Mouse (Mus musculus) midbrain, postnatal 0 days (tissue): ENCODE results near the gene Gm13288. TPM values are rescaled to one million over a fixed set of nuclear protein-coding genes. Genes with fewer than 3 reads are reported as not detected.
"Not testable (repeated sequence)": the region's sequence is repeated elsewhere in the genome, so short reads cannot be mapped to it uniquely, and the experiment has no call there.

ENCODE experiments used
- ATAC-seq: fragments of 200-750 bp; cut with Nextera tagmentation; 2 replicates; pipeline ENCODE4 v1.8.0; 2017; ENCODE audit warnings: moderate number of reproducible peaks, mild to moderate bottlenecking, moderate TSS enrichment, moderate library complexity; ENCODE audit not compliant: low FRiP score
- DNase-seq: peaks from one replicate; pipeline ENCODE4 v3.0.0-alpha.2; 2015; ENCODE audit warnings: low spot score
- H3K27ac ChIP-seq: fragments of 300-500 bp; sonication (generic); 2 replicates; pipeline ENCODE4 v1.5.1; 2014; ENCODE audit warnings: low read depth, mild to moderate bottlenecking, low read length, mixed read lengths
- H3K27me3 ChIP-seq: fragments of 300-500 bp; sonication (generic); 2 replicates; pipeline ENCODE4 v1.6.1; 2014; ENCODE audit warnings: low read length, control low read depth, mixed read lengths; ENCODE audit not compliant: insufficient read depth
- H3K36me3 ChIP-seq: fragments of 300-500 bp; sonication (generic); 2 replicates; pipeline ENCODE4 v1.6.1; 2014; ENCODE audit warnings: low read length, control low read depth, mixed read lengths; ENCODE audit not compliant: insufficient read depth
- H3K4me1 ChIP-seq: fragments of 300-500 bp; sonication (generic); 2 replicates; pipeline ENCODE4 v1.6.1; 2014; ENCODE audit warnings: mild to moderate bottlenecking, control low read depth, antibody characterized with exemption, low read length, mixed read lengths; ENCODE audit not compliant: insufficient read depth
- H3K4me2 ChIP-seq: fragments of 300-500 bp; sonication (generic); 2 replicates; pipeline ENCODE4 v1.6.1; 2014; ENCODE audit warnings: low read depth, mild to moderate bottlenecking, low read length, mixed read lengths; ENCODE audit not compliant: poor library complexity, severe bottlenecking
- H3K4me3 ChIP-seq: fragments of 300-500 bp; sonication (generic); 2 replicates; pipeline ENCODE4 v1.5.1; 2014; ENCODE audit warnings: low read depth, mild to moderate bottlenecking, low read length, moderate library complexity
- H3K9ac ChIP-seq: fragments of 300-500 bp; sonication (generic); replicated peaks from 2 replicates; pipeline ENCODE4 v1.6.1; 2014; ENCODE audit warnings: mild to moderate bottlenecking, low read length, moderate library complexity, mixed read lengths; ENCODE audit not compliant: poor library complexity, severe bottlenecking
- H3K9me3 ChIP-seq: fragments of 300-500 bp; sonication (generic); 2 replicates; pipeline ENCODE4 v1.6.1; 2016; ENCODE audit warnings: low read length, control low read depth
- CTCF ChIP-seq: IDR thresholded peaks from 2 replicates; pipeline ENCODE4 v1.5.1; 2016; ENCODE audit warnings: antibody characterized with exemption, mild to moderate bottlenecking
- WGBS: fragments of 180-500 bp; shearing (Covaris S2); extraction: QIAGEN DNeasy Blood & Tissue Kit; methylation state at CpG from one replicate; pipeline ENCODE4 v1.1.7; 2014; 5-methylcytosine and 5-hydroxymethylcytosine counted together
- polyA plus RNA-seq: library from polyadenylated mRNA; unstranded; fragments of >200 nt; fragmentation: Nextera tagmentation; extraction: Ambion mirVana; gene quantifications from 2 replicates; pipeline ENCODE4 v1.2.1, GENCODE M21; 2015
- total RNA-seq: library from RNA; depleted of rRNA; stranded (reverse); fragments of >200 nt; gene quantifications from 2 replicates; pipeline ENCODE4 v1.2.3, GENCODE M21; 2014; rRNA removed

The Gm13288 gene
- not detected in 2 replicates for total RNA-seq
- not detected in 2 replicates for polyA plus RNA-seq

DNA sequence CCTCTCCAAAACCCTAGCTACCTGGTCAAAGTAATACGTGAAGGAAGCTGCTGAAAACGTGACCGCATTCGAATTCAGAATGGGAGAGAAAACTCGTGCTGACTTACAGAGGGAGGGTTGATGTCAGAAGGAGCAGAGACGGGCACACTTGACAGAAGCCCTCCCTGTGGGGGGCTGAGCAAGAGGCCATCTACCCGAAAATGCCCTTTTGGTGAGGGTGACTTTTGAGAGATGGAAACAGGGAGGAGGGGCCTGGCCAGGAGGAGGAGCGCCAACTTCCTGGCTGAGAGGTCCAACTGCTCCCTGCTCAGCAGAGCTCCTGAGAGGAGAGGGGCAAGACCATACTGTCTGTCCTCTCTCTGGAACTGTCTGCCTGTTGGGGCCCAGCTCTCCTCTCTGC, at the start of gene Gm13288:
TSS of gene Gm13288 (plus strand) at position 301 of the 400 bp plus-strand sequence.
- not testable (repeated sequence) for H3K36me3 ChIP-seq, H3K27ac ChIP-seq, ATAC-seq, H3K4me3 ChIP-seq, H3K9me3 ChIP-seq, H3K27me3 ChIP-seq, H3K9ac ChIP-seq, H3K4me1 ChIP-seq, DNase-seq
- H3K4me2 ChIP-seq: peak within 1 kb of the TSS; percentile 35
- no CpG with 5 or more reads among the region's 8 CpGs for WGBS

DNA sequence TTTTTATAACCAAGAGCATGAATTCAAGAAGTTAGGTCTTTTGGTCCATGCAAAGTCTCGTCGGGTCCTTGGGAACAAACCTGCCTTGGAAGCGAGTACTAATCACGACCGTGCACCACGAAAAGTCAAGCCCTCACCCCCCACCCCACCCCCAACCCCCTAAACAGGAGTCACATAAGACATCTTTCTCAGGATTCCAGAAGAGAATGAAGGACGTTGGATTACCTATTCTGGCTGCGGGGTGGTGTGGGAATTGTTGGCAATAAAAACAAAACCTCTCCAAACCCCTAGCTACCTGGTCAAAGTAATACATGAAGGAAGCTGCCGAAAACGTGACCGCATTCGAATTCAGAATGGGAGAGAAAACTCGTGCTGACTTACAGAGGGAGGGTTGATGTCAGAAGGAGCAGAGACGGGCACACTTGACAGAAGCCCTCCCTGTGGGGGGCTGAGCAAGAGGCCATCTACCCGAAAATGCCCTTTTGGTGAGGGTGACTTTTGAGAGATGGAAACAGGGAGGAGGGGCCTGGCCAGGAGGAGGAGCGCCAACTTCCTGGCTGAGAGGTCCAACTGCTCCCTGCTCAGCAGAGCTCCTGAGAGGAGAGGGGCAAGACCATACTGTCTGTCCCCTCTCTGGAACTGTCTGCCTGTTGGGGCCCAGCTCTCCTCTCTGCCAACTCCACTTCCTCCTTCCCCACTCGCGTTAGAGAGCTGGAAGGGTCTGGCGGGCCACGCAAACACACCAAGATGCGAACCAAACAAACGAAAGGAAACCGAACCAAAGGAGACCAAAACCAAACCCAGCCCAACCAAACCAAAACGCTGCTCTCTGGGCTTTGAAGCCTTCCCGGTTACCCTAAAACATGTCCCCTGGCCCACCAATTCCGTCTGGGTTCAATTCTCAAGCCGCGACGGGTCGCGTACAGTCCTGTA, 48.5 kb upstream of the Gm13288 start:
- not testable (repeated sequence) for ATAC-seq, DNase-seq
- 10% methylated on average over 28 of the region's 31 CpGs for WGBS

DNA sequence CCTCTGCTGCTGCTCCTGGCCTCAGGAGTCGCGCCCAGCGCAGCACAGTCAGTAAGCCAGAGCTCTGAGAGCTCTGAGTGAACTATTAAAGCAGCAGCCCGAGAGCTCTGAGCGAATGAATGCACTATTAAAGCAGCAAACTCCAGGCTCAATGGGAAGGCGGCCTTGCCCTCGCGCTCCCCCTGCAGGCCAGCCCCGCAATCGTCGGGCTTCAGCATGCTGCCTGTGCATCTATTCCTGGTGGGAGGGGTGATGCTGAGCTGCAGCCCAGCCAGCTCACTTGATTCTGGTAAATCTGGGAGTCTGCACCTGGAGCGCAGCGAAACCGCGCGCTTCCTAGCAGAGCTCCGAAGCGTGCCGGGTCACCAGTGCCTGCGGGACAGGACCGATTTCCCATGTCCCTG, 47.7 kb upstream of the Gm13288 start:
- peak; percentile 93 for DNase-seq
- H3K9me3 ChIP-seq, H3K4me1 ChIP-seq, H3K27me3 ChIP-seq, H3K36me3 ChIP-seq, H3K27ac ChIP-seq: not testable (repeated sequence)
- TF ChIP-seq CTCF: peak; percentile 73
- peak; percentile 99 for ATAC-seq
- under 1% methylated on average over 11 of the region's 21 CpGs for WGBS
- H3K4me3 ChIP-seq: peak overlapping the region; percentile 37
- H3K9ac ChIP-seq: 0 out of 2 replicates have a peak overlapping the region, but pooled peaks have one; percentile 29
- H3K4me2 ChIP-seq: peak overlapping the region; percentile 65

More for the DNA sequence above, 48.5 kb upstream of the Gm13288 start:
- H3K4me1 ChIP-seq, H3K9me3 ChIP-seq, H3K27me3 ChIP-seq, H3K27ac ChIP-seq, H3K36me3 ChIP-seq: not testable (repeated sequence)
- Histone ChIP-seq H3K9ac (0 out of 2 replicates have a peak overlapping the region, but pooled peaks have one; percentile 29), H3K4me2 (peak overlapping the region; percentile 65), H3K4me3 (peak overlapping the region; percentile 37)

DNA sequence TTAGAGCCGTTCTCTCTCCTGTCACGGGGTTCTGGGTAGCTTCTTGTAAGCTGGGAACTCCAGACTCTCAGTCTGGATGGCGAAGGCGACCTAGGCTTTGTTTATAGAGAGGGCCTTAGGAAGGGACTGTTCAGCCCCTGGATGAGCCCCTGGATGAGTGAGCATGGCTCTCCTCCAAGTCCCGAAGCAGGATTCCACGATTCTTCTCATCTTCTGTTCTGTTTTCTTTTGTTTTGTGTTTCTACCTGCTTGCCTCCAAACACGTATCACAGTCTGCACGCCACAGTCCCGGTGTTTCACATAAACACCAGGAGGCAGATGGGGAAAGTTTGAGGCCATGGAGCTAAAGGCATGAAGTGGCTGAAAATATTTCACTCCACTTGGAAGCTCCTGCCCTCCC, 46.6 kb upstream of the Gm13288 start:
- WGBS: 88% methylated on average over 9 of the region's 9 CpGs
- not testable (repeated sequence) for ATAC-seq, H3K27ac ChIP-seq, DNase-seq, H3K9ac ChIP-seq, H3K4me2 ChIP-seq, H3K4me1 ChIP-seq, H3K4me3 ChIP-seq, H3K9me3 ChIP-seq, H3K36me3 ChIP-seq, H3K27me3 ChIP-seq

DNA sequence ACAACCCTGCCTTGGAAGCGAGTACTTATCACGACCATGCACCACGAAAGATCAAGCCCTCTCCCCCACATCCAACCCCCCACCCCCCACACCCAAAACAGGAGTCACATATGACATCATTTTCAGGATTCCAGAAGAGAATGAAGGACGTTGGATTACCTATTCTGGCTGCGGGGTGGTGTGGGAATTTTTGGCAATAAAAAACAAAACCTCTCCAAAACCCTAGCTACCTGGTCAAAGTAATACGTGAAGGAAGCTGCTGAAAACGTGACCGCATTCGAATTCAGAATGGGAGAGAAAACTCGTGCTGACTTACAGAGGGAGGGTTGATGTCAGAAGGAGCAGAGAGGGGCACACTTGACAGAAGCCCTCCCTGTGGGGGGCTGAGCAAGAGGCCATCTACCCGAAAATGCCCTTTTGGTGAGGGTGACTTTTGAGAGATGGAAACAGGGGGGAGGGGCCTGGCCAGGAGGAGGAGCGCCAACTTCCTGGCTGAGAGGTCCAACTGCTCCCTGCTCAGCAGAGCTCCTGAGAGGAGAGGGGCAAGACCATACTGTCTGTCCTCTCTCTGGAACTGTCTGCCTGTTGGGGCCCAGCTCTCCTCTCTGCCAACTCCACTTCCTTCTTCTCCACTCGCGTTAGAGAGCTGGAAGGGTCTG, 45.6 kb upstream of the Gm13288 start, which contains the start of gene Gm13283:
TSS of gene Gm13283 (plus strand) at position 510 of the 659 bp plus-strand sequence.
- not testable (repeated sequence) for ATAC-seq, H3K9me3 ChIP-seq, H3K27me3 ChIP-seq, H3K4me1 ChIP-seq, H3K27ac ChIP-seq, H3K36me3 ChIP-seq, DNase-seq, H3K9ac ChIP-seq
- 37% methylated on average over 6 of the region's 14 CpGs for WGBS
- Histone ChIP-seq H3K4me2 (peak within 1 kb of the TSS; percentile 42), H3K4me3 (peak within 1 kb of the TSS; percentile 20; the same call in 1 of the 2 replicates)

DNA sequence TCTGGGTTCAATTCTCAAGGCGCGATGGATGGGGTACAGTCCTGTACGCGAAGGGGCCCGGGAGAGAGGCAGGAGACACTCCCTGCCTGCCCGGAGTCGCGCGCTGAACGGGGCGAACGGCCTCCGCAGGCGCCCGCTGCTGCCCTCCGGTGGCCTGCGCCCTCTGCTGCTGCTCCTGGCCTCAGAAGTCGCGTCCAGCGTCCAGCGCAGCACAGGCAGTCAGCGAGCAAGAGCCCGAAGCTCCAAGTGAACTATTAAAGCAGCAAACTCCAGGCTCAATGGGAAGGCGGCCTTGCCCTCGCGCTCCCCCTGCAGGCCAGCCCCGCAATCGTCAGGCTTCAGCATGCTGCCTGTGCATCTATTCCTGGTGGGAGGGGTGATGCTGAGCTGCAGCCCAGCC, 44.9 kb upstream of the Gm13288 start:
- not testable (repeated sequence) for H3K27ac ChIP-seq, H3K4me1 ChIP-seq, H3K9me3 ChIP-seq, H3K27me3 ChIP-seq, H3K36me3 ChIP-seq, H3K9ac ChIP-seq, ATAC-seq
- TF ChIP-seq CTCF: peak; percentile 67
- peak overlapping the region; percentile 42 for H3K4me2 ChIP-seq
- under 1% methylated on average over 26 of the region's 28 CpGs for WGBS
- peak; percentile 82 for DNase-seq
- H3K4me3 ChIP-seq: peak overlapping the region; percentile 20; the same call in 1 of the 2 replicates

DNA sequence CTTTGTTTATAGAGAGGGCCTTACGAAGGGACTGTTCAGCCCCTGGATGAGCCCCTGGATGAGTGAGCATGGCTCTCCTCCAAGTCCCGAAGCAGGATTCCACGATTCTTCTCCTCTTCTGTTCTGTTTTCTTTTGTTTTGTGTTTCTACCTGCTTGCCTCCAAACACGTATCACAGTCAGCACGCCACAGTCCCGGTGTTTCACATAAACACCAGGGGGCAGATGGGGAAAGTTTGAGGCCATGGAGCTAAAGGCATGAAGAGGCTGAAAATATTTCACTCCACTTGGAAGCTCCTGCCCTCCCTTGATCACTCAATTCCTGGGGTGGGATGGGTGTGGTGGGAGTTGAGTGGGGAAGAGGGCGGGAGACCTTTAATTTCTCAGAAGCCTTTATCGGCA, 43.6 kb upstream of the Gm13288 start:
- DNase-seq, H3K27ac ChIP-seq: not testable (repeated sequence)
- WGBS: 72% methylated on average over 6 of the region's 8 CpGs

DNA sequence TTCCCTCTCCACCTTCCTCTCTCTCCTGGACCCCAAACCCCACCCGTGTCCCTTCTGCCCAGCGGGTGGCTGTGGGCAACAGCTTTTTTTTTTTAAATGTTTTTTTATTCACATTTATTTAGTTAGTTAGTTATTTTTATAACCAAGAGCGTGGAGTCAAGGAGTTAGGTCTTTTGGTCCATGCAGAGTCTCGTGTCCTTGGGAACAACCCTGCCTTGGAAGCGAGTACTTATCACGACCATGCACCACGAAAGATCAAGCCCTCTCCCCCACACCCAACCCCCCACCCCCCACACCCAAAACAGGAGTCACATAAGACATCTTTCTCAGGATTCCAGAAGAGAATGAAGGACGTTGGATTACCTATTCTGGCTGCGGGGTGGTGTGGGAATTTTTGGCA, 43.0 kb upstream of the Gm13288 start:
- 60% methylated on average over 8 of the region's 9 CpGs for WGBS
- H3K4me3 ChIP-seq, H3K4me1 ChIP-seq, H3K36me3 ChIP-seq, ATAC-seq, H3K9ac ChIP-seq, H3K9me3 ChIP-seq, H3K27ac ChIP-seq, DNase-seq, H3K27me3 ChIP-seq, H3K4me2 ChIP-seq: not testable (repeated sequence)

More for the DNA sequence above, 43.6 kb upstream of the Gm13288 start:
- not testable (repeated sequence) for H3K4me2 ChIP-seq, H3K9me3 ChIP-seq, ATAC-seq, H3K9ac ChIP-seq, H3K27me3 ChIP-seq, H3K4me1 ChIP-seq, H3K36me3 ChIP-seq, H3K4me3 ChIP-seq
